Mouse (Mus musculus) midbrain, embryonic 12.5 days (tissue): ENCODE results near the gene Chrna5. TPM values are rescaled to one million over a fixed set of nuclear protein-coding genes. Genes with fewer than 3 reads are reported as not detected.

Experiments
- ATAC-seq: fragments of 200-750 bp; cut with Nextera tagmentation; 2 replicates; pipeline ENCODE4 v1.8.0; 2017; ENCODE audit warnings: low read depth, moderate TSS enrichment, moderate library complexity; ENCODE audit not compliant: low FRiP score
- H3K27ac ChIP-seq: fragments of 300-500 bp; sonication (generic); replicated peaks from 2 replicates; pipeline ENCODE4 v1.5.1; 2016; ENCODE audit warnings: mild to moderate bottlenecking
- H3K27me3 ChIP-seq: fragments of 300-500 bp; sonication (generic); 2 replicates; pipeline ENCODE4 v1.6.1; 2016; ENCODE audit warnings: mild to moderate bottlenecking
- H3K36me3 ChIP-seq: fragments of 300-500 bp; sonication (generic); 2 replicates; pipeline ENCODE4 v1.6.1; 2016
- H3K4me1 ChIP-seq: fragments of 300-500 bp; sonication (generic); 2 replicates; pipeline ENCODE4 v1.6.1; 2016
- H3K4me2 ChIP-seq: fragments of 300-500 bp; sonication (generic); replicated peaks from 2 replicates; pipeline ENCODE4 v1.6.1; 2016; ENCODE audit warnings: mild to moderate bottlenecking, moderate library complexity
- H3K4me3 ChIP-seq: fragments of 300-500 bp; sonication (generic); 2 replicates; pipeline ENCODE4 v1.5.1; 2016; ENCODE audit warnings: mild to moderate bottlenecking
- H3K9ac ChIP-seq: fragments of 300-500 bp; sonication (generic); replicated peaks from 2 replicates; pipeline ENCODE4 v1.6.1; 2016; ENCODE audit warnings: mild to moderate bottlenecking, moderate library complexity
- H3K9me3 ChIP-seq: fragments of 300-500 bp; sonication (generic); 2 replicates; pipeline ENCODE4 v1.6.1; 2016; ENCODE audit warnings: mild to moderate bottlenecking
- WGBS: fragments of 180-500 bp; shearing (Covaris S2); methylation state at CpG from one replicate; pipeline ENCODE4 v1.1.7; 2016; 5-methylcytosine and 5-hydroxymethylcytosine counted together
- polyA plus RNA-seq: library from polyadenylated mRNA; unstranded; fragments of >200 nt; fragmentation: Nextera tagmentation; extraction: Ambion mirVana; gene quantifications from 2 replicates; pipeline ENCODE4 v1.2.1, GENCODE M21; 2016

Chrna5 gene
- polyA plus RNA-seq, 1 experiment from 2014 or later = 5.6 TPM

- H3K27ac ChIP-seq = 0 out of 2 replicates have a peak overlapping the region, but pooled peaks have one; percentile 8
Observed at GRCm38 (mm10) chr9:55025534-55026274, 45.0 kb downstream of the Chrna5 start.

GRCm38 (mm10) chr9:55026275-55026663, 45.6 kb downstream of the Chrna5 start, which contains the start of gene Chrna3:
Chrna3 (minus strand) TSS chr9:55026562.
- H3K9me3 ChIP-seq = no peaks in the 10 kb centered on the region
- peak; percentile 50 for ATAC-seq
- H3K9ac ChIP-seq = peak within 1 kb of the TSS; percentile 61
- peak within 1 kb of the TSS; percentile 51 for H3K4me3 ChIP-seq
- peaks cover 64% of the 10 kb centered on the region for H3K27me3 ChIP-seq
- H3K4me1 ChIP-seq = peaks cover 13% of the 10 kb centered on the region
- peak within 1 kb of the TSS; percentile 77 for H3K4me2 ChIP-seq
- H3K36me3 ChIP-seq = no peaks in the 10 kb centered on the region
- H3K27ac ChIP-seq = 0 out of 2 replicates have a peak within 1 kb of the TSS, but pooled peaks have one; percentile 8
- WGBS = under 1% methylated on average over 36 of the region's 39 CpGs

More at GRCm38 (mm10) chr9:55025534-55026274, 45.0 kb downstream of the Chrna5 start:
- H3K4me3 ChIP-seq = peak overlapping the region; percentile 51
- peaks cover 64% of the 10 kb centered on the region for H3K27me3 ChIP-seq
- peak; percentile 51 for ATAC-seq
- no peaks in the 10 kb centered on the region for H3K9me3 ChIP-seq
- WGBS = 9% methylated on average over 34 of the region's 38 CpGs
- peaks cover 9% of the 10 kb centered on the region for H3K4me1 ChIP-seq
- H3K4me2 ChIP-seq = peak overlapping the region; percentile 77
- peak overlapping the region; percentile 61 for H3K9ac ChIP-seq
- no peaks in the 10 kb centered on the region for H3K36me3 ChIP-seq

- peak; percentile 85 for ATAC-seq
- Histone ChIP-seq H3K27me3 (peaks cover 24% of the 10 kb centered on the region), H3K4me1 (peaks cover 9% of the 10 kb centered on the region), H3K9me3 (no peaks in the 10 kb centered on the region), H3K27ac (peak overlapping the region; percentile 22), H3K4me2 (no peak overlapping the region), H3K4me3 (no peak overlapping the region), H3K9ac (no peak overlapping the region), H3K36me3 (no peaks in the 10 kb centered on the region)
- 31% methylated on average over 6 of the region's 6 CpGs for WGBS
Observed at GRCm38 (mm10) chr9:55031435-55032167, 50.9 kb downstream of the Chrna5 start.

GRCm38 (mm10) chr9:55038948-55039347, 58.3 kb downstream of the Chrna5 start:
- Histone ChIP-seq H3K4me1 (peaks cover 8% of the 10 kb centered on the region; the same call in 1 of the 2 replicates), H3K36me3 (no peaks in the 10 kb centered on the region), H3K9ac (no peak overlapping the region), H3K27ac (no peak overlapping the region), H3K4me2 (no peak overlapping the region), H3K4me3 (no peak overlapping the region), H3K27me3 (no peaks in the 10 kb centered on the region; the same call in 1 of the 2 replicates), H3K9me3 (no peaks in the 10 kb centered on the region)
- ATAC-seq = no peak
- WGBS = 86% methylated on average over 8 of the region's 8 CpGs

GRCm38 (mm10) chr9:55039983-55040382, 59.3 kb downstream of the Chrna5 start:
- ATAC-seq = no peak
- WGBS = 59% methylated on average over 5 of the region's 5 CpGs

GRCm38 (mm10) chr9:55041389-55041788, 60.7 kb downstream of the Chrna5 start:
- peaks cover 14% of the 10 kb centered on the region for H3K27me3 ChIP-seq
- ATAC-seq = no peak
- H3K4me3 ChIP-seq = no peak overlapping the region
- 74% methylated on average over 2 of the region's 2 CpGs for WGBS
- H3K4me2 ChIP-seq = no peak overlapping the region
- no peaks in the 10 kb centered on the region for H3K9me3 ChIP-seq
- no peak overlapping the region for H3K9ac ChIP-seq
- no peak overlapping the region for H3K27ac ChIP-seq
- H3K4me1 ChIP-seq = peaks cover 8% of the 10 kb centered on the region; the same call in 1 of the 2 replicates
- no peaks in the 10 kb centered on the region for H3K36me3 ChIP-seq

More at GRCm38 (mm10) chr9:55039983-55040382, 59.3 kb downstream of the Chrna5 start:
- Histone ChIP-seq H3K9me3 (no peaks in the 10 kb centered on the region), H3K4me2 (no peak overlapping the region), H3K27me3 (peaks cover under 1% of the 10 kb centered on the region; the same call in 1 of the 2 replicates), H3K27ac (no peak overlapping the region), H3K4me3 (no peak overlapping the region), H3K4me1 (peaks cover 8% of the 10 kb centered on the region; the same call in 1 of the 2 replicates), H3K9ac (no peak overlapping the region), H3K36me3 (no peaks in the 10 kb centered on the region)

- H3K9ac ChIP-seq = no peak overlapping the region
- peaks cover 17% of the 10 kb centered on the region for H3K4me1 ChIP-seq
- WGBS = 8% methylated on average over 8 of the region's 8 CpGs
- H3K4me2 ChIP-seq = 0 out of 2 replicates have a peak overlapping the region, but pooled peaks have one; percentile 22
- no peaks in the 10 kb centered on the region for H3K36me3 ChIP-seq
- no peak; the same call in 1 of the 2 replicates for ATAC-seq
- H3K9me3 ChIP-seq = no peaks in the 10 kb centered on the region
- H3K4me3 ChIP-seq = no peak overlapping the region
- no peak overlapping the region for H3K27ac ChIP-seq
- peaks cover 25% of the 10 kb centered on the region for H3K27me3 ChIP-seq
Observed at GRCm38 (mm10) chr9:55043688-55044087, 63.0 kb downstream of the Chrna5 start.

GRCm38 (mm10) chr9:55045001-55045400, 64.3 kb downstream of the Chrna5 start:
- H3K9ac ChIP-seq = no peak overlapping the region
- peaks cover 20% of the 10 kb centered on the region for H3K4me1 ChIP-seq
- no peaks in the 10 kb centered on the region for H3K9me3 ChIP-seq
- ATAC-seq = no peak
- H3K4me2 ChIP-seq = no peak overlapping the region
- H3K4me3 ChIP-seq = no peak overlapping the region
- H3K27me3 ChIP-seq = peaks cover 29% of the 10 kb centered on the region
- no peak overlapping the region for H3K27ac ChIP-seq
- WGBS = 85% methylated on average over 2 of the region's 2 CpGs
- H3K36me3 ChIP-seq = no peaks in the 10 kb centered on the region

GRCm38 (mm10) chr9:55046764-55047163, 66.1 kb downstream of the Chrna5 start:
- Histone ChIP-seq H3K27ac (no peak overlapping the region), H3K4me3 (no peak overlapping the region), H3K9me3 (no peaks in the 10 kb centered on the region), H3K27me3 (peaks cover 29% of the 10 kb centered on the region), H3K36me3 (no peaks in the 10 kb centered on the region), H3K4me1 (peaks cover 18% of the 10 kb centered on the region), H3K9ac (no peak overlapping the region), H3K4me2 (no peak overlapping the region)
- 1% methylated on average over 3 of the region's 3 CpGs for WGBS
- no peak for ATAC-seq

GRCm38 (mm10) chr9:55048211-55048880, 67.7 kb downstream of the Chrna5 start, which contains the start of gene Chrnb4:
Chrnb4 (minus strand) TSS chr9:55048779.
- H3K9ac ChIP-seq = peak within 1 kb of the TSS; percentile 50
- peak within 1 kb of the TSS; percentile 49 for H3K4me3 ChIP-seq
- under 1% methylated on average over 23 of the region's 23 CpGs for WGBS
- H3K27me3 ChIP-seq = peaks cover 29% of the 10 kb centered on the region
- peak; percentile 75 for ATAC-seq
- peak within 1 kb of the TSS; percentile 74 for H3K4me2 ChIP-seq
- H3K4me1 ChIP-seq = peaks cover 18% of the 10 kb centered on the region
- H3K27ac ChIP-seq = no peak within 1 kb of the TSS
- H3K9me3 ChIP-seq = no peaks in the 10 kb centered on the region
- H3K36me3 ChIP-seq = no peaks in the 10 kb centered on the region

- H3K4me3 ChIP-seq = no peak overlapping the region
- peaks cover 4% of the 10 kb centered on the region; the same call in 1 of the 2 replicates for H3K27me3 ChIP-seq
- no peak overlapping the region for H3K27ac ChIP-seq
- no peak overlapping the region for H3K4me2 ChIP-seq
- H3K36me3 ChIP-seq = no peaks in the 10 kb centered on the region
- H3K9ac ChIP-seq = no peak overlapping the region
- no peaks in the 10 kb centered on the region for H3K9me3 ChIP-seq
- no peaks in the 10 kb centered on the region for H3K4me1 ChIP-seq
- no peak for ATAC-seq
- 80% methylated on average over 2 of the region's 2 CpGs for WGBS
Observed at GRCm38 (mm10) chr9:55055386-55055930, 74.8 kb downstream of the Chrna5 start.
